In the genomic region with DNA sequence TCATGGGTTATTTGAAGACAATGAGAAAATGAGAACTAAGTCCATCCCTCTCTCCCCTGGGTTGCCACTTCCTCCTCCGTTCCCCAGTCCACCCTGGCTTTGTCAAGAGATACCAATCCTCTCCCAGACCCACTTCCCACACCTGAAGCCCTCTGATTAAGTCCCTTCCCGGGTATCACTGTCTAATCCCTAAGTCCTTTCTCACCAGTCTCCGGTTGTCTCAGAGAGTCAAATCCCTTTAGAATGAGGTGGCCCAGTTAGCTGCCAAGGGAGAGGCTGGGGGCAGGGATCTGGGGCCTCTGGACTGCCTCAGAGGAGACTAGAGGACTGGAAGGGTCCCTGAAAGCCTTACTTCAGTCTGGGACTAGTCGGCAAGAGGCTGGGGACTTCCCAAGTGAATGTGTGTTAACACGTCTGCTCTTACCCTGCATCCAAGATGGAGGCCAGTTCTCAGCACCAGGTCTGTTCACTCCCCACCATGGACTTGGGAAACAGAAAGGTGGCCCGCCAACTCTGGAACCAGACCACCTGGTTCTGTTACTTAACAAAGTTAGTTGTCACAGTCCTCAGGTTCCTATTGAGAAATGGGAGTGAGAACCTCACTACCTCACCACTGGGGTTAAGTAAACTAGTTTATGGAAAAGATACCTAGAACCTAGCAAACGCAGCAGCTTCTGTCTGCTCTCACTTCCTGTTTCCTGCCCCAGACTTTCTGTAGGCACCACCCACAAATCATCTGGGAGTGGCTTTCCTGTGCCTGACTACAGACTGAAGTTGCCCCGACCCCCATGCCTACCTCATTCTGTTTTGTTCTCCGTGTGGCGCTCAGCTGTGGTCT, we compare ENCODE assay signal across 10 mouse cellular contexts. TPM values are rescaled to one million over a fixed set of nuclear protein-coding genes. Genes with fewer than 3 reads are reported as not detected.
DNase-seq lines count a peak whose midpoint lies in the region; ATAC-seq and TF ChIP-seq lines count a peak whose summit lies in the region.
"Had no signal": no experiment of that assay in that cellular context is flagged by ENCODE, and none has a peak within 500 bp of the region (broad histone marks: within the 10 kb centered on the region; RNA-seq: fewer than 3 reads in every experiment).

A gene (minus strand): TSS at position 674 of the 838 bp plus-strand sequence.

- TF ChIP-seq POLR2A in CH12.LX (IDR thresholded peaks at IDR 0.05; ENCODE audit: low read depth, low read length): peak; percentile 97

- TF ChIP-seq RAD21 in CH12.LX (IDR thresholded peaks at IDR 0.05; ENCODE audit: low read depth, low read length): no peak

- H3K4me3 ChIP-seq in CH12.LX (replicated peaks in 1 of 3; ENCODE audit: low read depth in 2 of 3, low read length in 2 of 3, poor library complexity in 1 of 3): peak within 1 kb of the TSS; percentile 58 to 79 (median 66)
- peak within 1 kb of the TSS; percentile 87 for H3K4me3 ChIP-seq in megakaryocyte, embryonic 14.5 days (replicated peaks)
- H3K4me3 ChIP-seq in midbrain, embryonic 15.5 days: no peak within 1 kb of the TSS
- H3K4me3 ChIP-seq: limb, embryonic 12.5 days had no signal

- peaks cover 8 to 24% of the 10 kb centered on the region in 2 experiments for H3K4me1 ChIP-seq in CH12.LX (ENCODE audit: control insufficient read depth in 1 of 2, insufficient read depth in 2 of 2)
- H3K4me1 ChIP-seq in megakaryocyte, embryonic 14.5 days: peaks cover 62% of the 10 kb centered on the region
- peaks cover 4% of the 10 kb centered on the region; the same call in 1 of the 2 replicates for H3K4me1 ChIP-seq in midbrain, embryonic 15.5 days

- 0 out of 2 replicates have a peak, but pooled peaks have one; percentile 27 for TF ChIP-seq EP300 in CH12.LX (IDR thresholded peaks at IDR 0.05; ENCODE audit: low read length)

- in situ Hi-C loops in CH12.LX (cut with MboI; ENCODE audit: low pct_ligation_motif_present, low pct_unique_long_range_greater_than_20kb, low sequenced_read_pairs): no loop called here

- no peaks in the 10 kb centered on the region for H3K79me2 ChIP-seq in CH12.LX (replicated peaks; ENCODE audit: control insufficient read depth, extremely low read depth, insufficient read depth, poor library complexity, severe bottlenecking)

- peaks cover 22% of the 10 kb centered on the region for H3K9me3 ChIP-seq in CH12.LX (replicated peaks; ENCODE audit: low read length)
- H3K9me3 ChIP-seq in megakaryocyte, embryonic 14.5 days: peaks cover 27% of the 10 kb centered on the region
- no peaks in the 10 kb centered on the region for H3K9me3 ChIP-seq in midbrain, embryonic 15.5 days

- peak within 1 kb of the TSS; percentile 21 for H3K4me2 ChIP-seq in CH12.LX (ENCODE audit: insufficient read depth, low read depth, poor library complexity, severe bottlenecking)
- no peak within 1 kb of the TSS for H3K4me2 ChIP-seq in midbrain, embryonic 15.5 days
- H3K4me2 ChIP-seq: limb, embryonic 12.5 days had no signal

- WGBS in large intestine, adult 2 months: 72% methylated on average over 10 of the region's 10 CpGs
- WGBS in midbrain, embryonic 15.5 days: 73% methylated on average over 10 of the region's 10 CpGs

- ATAC-seq in midbrain, embryonic 15.5 days (replicated peaks): no peak

- dilution Hi-C loops in CH12.LX (cut with MboI; ENCODE audit: extremely low pct_ligation_motif_present, extremely low pct_unique_long_range_greater_than_20kb, low sequenced_read_pairs): no loop called here

- no peak for TF ChIP-seq CTCF in CH12.LX (conservative IDR thresholded peaks at IDR 0.05 in 1 of 2, IDR thresholded peaks at IDR 0.05 in 1 of 2; ENCODE audit: low read depth in 2 of 2, low read length in 2 of 2)

- H3K36me3 ChIP-seq in CH12.LX (replicated peaks in 1 of 2; ENCODE audit: control insufficient read depth in 1 of 2, insufficient read depth in 1 of 2, low read length in 1 of 2): peaks cover 4 to 34% of the 10 kb centered on the region in 2 experiments
- H3K36me3 ChIP-seq in megakaryocyte, embryonic 14.5 days (replicated peaks; ENCODE audit: low read length): no peaks in the 10 kb centered on the region
- H3K36me3 ChIP-seq in midbrain, embryonic 15.5 days (replicated peaks): no peaks in the 10 kb centered on the region
- H3K36me3 ChIP-seq: limb, embryonic 12.5 days had no signal

- peak; percentile 51 to 56 for DNase-seq in B cell, adult 2 months
- DNase-seq in CH12.LX (ENCODE audit: extremely low read depth): peak; percentile 95
- DNase-seq in large intestine, adult 2 months (ENCODE audit: low read depth, low spot score): no peak
- no peak for DNase-seq in urinary bladder, postnatal 4 days (ENCODE audit: low spot score in 2 of 2)
- DNase-seq in kidney, postnatal 25 days: no peak
- DNase-seq: cerebellum, adult 11 months; gastrocnemius, postnatal 25 days had no signal

- H3K27me3 ChIP-seq in CH12.LX (replicated peaks): no peaks in the 10 kb centered on the region
- no peaks in the 10 kb centered on the region for H3K27me3 ChIP-seq in megakaryocyte, embryonic 14.5 days (replicated peaks)
- H3K27me3 ChIP-seq in midbrain, embryonic 15.5 days (replicated peaks): no peaks in the 10 kb centered on the region

- peak within 1 kb of the TSS; percentile 88 for H3K27ac ChIP-seq in CH12.LX (ENCODE audit: insufficient read depth, low read depth)
- H3K27ac ChIP-seq in midbrain, embryonic 15.5 days: no peak within 1 kb of the TSS
- H3K27ac ChIP-seq: limb, embryonic 12.5 days had no signal

- peak within 1 kb of the TSS; percentile 95 for H3K9ac ChIP-seq in CH12.LX (ENCODE audit: insufficient read depth, low read depth)
- H3K9ac ChIP-seq in midbrain, embryonic 15.5 days: no peak within 1 kb of the TSS
- H3K9ac ChIP-seq: limb, embryonic 12.5 days had no signal

TF ChIP-seq in CH12.LX, 34 proteins besides CTCF, POLR2A, EP300 and RAD21 (continues in another document):
- no peak for TF ChIP-seq JUN (IDR thresholded peaks at IDR 0.05; ENCODE audit: insufficient read depth, low read depth, low read length)
- TF ChIP-seq CHD1 (IDR thresholded peaks at IDR 0.05; ENCODE audit: low read depth, low read length): 0 out of 2 replicates have a peak, but pooled peaks have one; percentile 10
- TF ChIP-seq MAX (IDR thresholded peaks at IDR 0.05; ENCODE audit: low read length): no peak
- TF ChIP-seq MEF2A (IDR thresholded peaks at IDR 0.05; ENCODE audit: borderline replicate concordance, low read depth, low read length): peak; percentile 34; the same call in 1 of the 2 replicates
- TF ChIP-seq ETS1 (conservative IDR thresholded peaks at IDR 0.05; ENCODE audit: low read depth, low read length): no peak; the same call in none of the 2 replicates
- no peak for TF ChIP-seq ZNF384 (IDR thresholded peaks at IDR 0.05; ENCODE audit: low read depth, low read length)
- TF ChIP-seq IRF4 (IDR thresholded peaks at IDR 0.05; ENCODE audit: low read depth, low read length): peak; percentile 58
- no peak for TF ChIP-seq PAX5 (IDR thresholded peaks at IDR 0.05; ENCODE audit: low read length)
- TF ChIP-seq ZKSCAN1 (IDR thresholded peaks at IDR 0.05; ENCODE audit: borderline replicate concordance, low read depth, low read length): no peak
- peak; percentile 86 for TF ChIP-seq TCF12 (IDR thresholded peaks at IDR 0.05; ENCODE audit: low read depth, low read length)
- TF ChIP-seq HCFC1 (IDR thresholded peaks at IDR 0.05; ENCODE audit: low read depth, low read length): peak; percentile 73
- no peak for TF ChIP-seq ZC3H11A (IDR thresholded peaks at IDR 0.05; ENCODE audit: low read depth, low read length)
- 0 out of 2 replicates have a peak, but pooled peaks have one; percentile 30 for TF ChIP-seq JUND (conservative IDR thresholded peaks at IDR 0.05; ENCODE audit: low read depth, low read length)
- TF ChIP-seq NELFE (IDR thresholded peaks at IDR 0.05; ENCODE audit: low read depth, low read length): peak; percentile 92
- peak; percentile 58; the same call in 1 of the 2 replicates for TF ChIP-seq KAT2A (IDR thresholded peaks at IDR 0.05; ENCODE audit: insufficient replicate concordance, low read length)
- TF ChIP-seq TBP (conservative IDR thresholded peaks at IDR 0.05; ENCODE audit: low read depth, low read length): peak; percentile 97
- TF ChIP-seq GABPA (IDR thresholded peaks at IDR 0.05; ENCODE audit: insufficient replicate concordance, low read depth, low read length): no peak
- no peak for TF ChIP-seq USF1 (IDR thresholded peaks at IDR 0.05; ENCODE audit: low read depth, low read length)
- TF ChIP-seq USF2 (conservative IDR thresholded peaks at IDR 0.05; ENCODE audit: low read depth, low read length): no peak
- peak; percentile 51; the same call in 1 of the 2 replicates for TF ChIP-seq MYC (IDR thresholded peaks at IDR 0.05; ENCODE audit: low read depth, low read length)
- peak; percentile 99 for TF ChIP-seq ELF1 (IDR thresholded peaks at IDR 0.05; ENCODE audit: low read depth, low read length)
- TF ChIP-seq NRF1 (IDR thresholded peaks at IDR 0.05; ENCODE audit: low read depth, low read length): peak; percentile 54; the same call in 1 of the 2 replicates
- peak; percentile 91 for TF ChIP-seq SIN3A (IDR thresholded peaks at IDR 0.05; ENCODE audit: low read length)
- no peak for TF ChIP-seq E2F4 (IDR thresholded peaks at IDR 0.05; ENCODE audit: insufficient replicate concordance, low read depth, low read length)
- peak; percentile 73 for TF ChIP-seq MXI1 (IDR thresholded peaks at IDR 0.05; ENCODE audit: low read depth, low read length)
- no peak for TF ChIP-seq SMC3 (IDR thresholded peaks at IDR 0.05; ENCODE audit: low read depth, low read length)
- peak; percentile 92 for TF ChIP-seq POLR2AphosphoS2 (IDR thresholded peaks at IDR 0.05; ENCODE audit: low read depth, low read length)
- 0 out of 2 replicates have a peak, but pooled peaks have one; percentile 21 for TF ChIP-seq MAFK (IDR thresholded peaks at IDR 0.05; ENCODE audit: insufficient replicate concordance, low read length)
- no peak; the same call in 1 of the 2 replicates for TF ChIP-seq RCOR1 (conservative IDR thresholded peaks at IDR 0.05; ENCODE audit: low read depth, low read length)
- peak; percentile 31; the same call in 1 of the 2 replicates for TF ChIP-seq MAZ (IDR thresholded peaks at IDR 0.05; ENCODE audit: low read depth, low read length)
- peak; percentile 92 for TF ChIP-seq ZMIZ1 (IDR thresholded peaks at IDR 0.05; ENCODE audit: low read depth, low read length)
- no peak; the same call in 1 of the 2 replicates for TF ChIP-seq UBTF (IDR thresholded peaks at IDR 0.05; ENCODE audit: low read depth, low read length)

RNA-seq across cellular contexts. Expression of the gene that starts here (rescaled TPM):
- 21.5 and 26.1 TPM in 2 replicates for total RNA-seq in CH12.LX (2012; rRNA removed)
- total RNA-seq in CH12.LX (2014; rRNA removed): 21.9 and 24.2 TPM in 2 replicates
- 16.7 and 19.0 TPM in 2 replicates for polyA plus RNA-seq in CH12.LX (2012; ENCODE audit: insufficient read length, low read depth)
- polyA plus RNA-seq in large intestine, adult 2 months (2012; rRNA removed): 15.1 and 54.4 TPM in 2 replicates
- polyA plus RNA-seq in megakaryocyte, embryonic 14.5 days (2012; ENCODE audit: insufficient read depth, low replicate concordance): 12.4 and 22.6 TPM in 2 replicates
- 4.0 TPM in 2 replicates for polyA plus RNA-seq in midbrain, embryonic 15.5 days (2015; fragmentation: Nextera tagmentation; extraction: Ambion mirVana)

Comparison
In these comparisons a context has a peak if more than half of its experiments do, and no peak if none do; other contexts are left out.
1. DNase-seq: peak in B cell, adult 2 months (2 of 2) and CH12.LX (single experiment); none in large intestine, adult 2 months (single experiment), urinary bladder, postnatal 4 days (0 of 2) and kidney, postnatal 25 days (0 of 2).